Mouse (Mus musculus) cerebellum, adult 9-11 months (tissue): ENCODE results near the gene Chrna9.
"Not testable (repeated sequence)": the region's sequence is repeated elsewhere in the genome, so short reads cannot be mapped to it uniquely, and the experiment has no call there.

Source experiments
- DNase-seq: peaks from one replicate; pipeline ENCODE4 v3.0.0; 2022

Gene Chrna9

DNA sequence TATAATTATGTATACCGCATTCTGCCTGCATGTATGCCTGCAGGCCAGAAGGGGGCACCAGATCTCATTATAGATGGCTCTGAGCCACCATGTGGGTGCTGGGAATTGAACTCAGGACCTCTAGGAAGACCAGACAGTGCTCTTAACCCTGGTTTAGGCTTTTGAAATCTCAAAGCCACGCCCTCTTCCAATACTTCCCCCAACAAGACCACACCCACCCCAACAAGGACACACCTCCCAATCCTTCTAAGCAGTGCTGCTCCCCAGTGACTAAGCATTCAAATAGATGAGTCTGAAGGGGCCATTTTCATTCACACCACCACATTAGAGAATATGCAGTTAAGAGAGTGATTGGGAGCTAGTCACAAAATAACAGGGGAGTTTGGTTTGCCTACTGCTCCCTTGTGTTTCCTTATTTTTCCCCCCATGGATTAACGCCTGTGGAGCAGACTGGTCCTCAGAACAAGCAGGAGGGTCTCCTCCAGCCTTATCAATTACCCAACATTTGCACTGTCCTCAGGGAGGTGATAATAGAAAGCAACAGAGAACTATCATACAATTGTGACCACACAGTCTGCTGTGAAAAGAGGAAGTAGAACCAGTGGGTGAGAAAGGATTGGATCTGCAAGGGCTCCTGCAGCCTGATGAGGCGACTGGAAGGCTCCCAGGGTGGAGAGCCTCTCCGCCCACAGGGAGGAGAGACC lies 25.3 kb downstream of the Chrna9 start:
- DNase-seq: no peak

DNA sequence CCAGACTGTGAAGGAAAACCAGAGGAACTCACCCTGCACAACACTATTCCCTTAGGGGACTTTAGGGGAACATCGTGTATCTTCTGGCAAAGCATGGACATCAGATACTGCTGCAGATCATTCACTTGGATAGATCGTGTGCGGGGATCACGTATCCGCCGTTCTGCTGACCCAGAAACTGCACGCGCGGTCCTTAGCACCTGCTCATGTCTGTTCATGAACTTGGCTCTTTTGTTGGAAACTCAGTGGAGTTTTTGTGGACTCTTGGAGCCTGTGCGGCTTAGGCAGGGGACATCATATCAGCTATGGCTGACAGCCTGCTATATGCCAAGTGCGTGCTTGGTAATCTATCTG lies 25.9 kb downstream of the Chrna9 start:
- DNase-seq: no peak

DNA sequence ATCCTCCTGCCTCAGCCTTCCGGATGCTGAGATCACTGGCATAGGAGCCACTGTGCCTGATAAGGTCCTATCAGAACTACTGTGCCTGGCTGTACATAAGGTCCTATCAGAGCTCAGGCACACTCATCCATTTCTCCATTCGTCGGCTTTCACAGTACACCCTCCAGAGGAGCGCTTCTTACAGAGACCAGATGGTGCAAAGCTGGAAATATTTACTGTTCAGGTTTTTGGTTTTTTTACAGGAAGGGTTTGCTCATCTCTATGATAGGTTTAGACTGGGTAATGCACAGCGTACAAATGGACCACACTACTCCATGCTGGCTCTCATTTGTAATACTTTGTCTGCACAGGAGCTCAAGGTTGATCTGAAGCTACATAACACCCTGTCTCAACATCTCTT lies 28.6 kb downstream of the Chrna9 start:
- no peak for DNase-seq

DNA sequence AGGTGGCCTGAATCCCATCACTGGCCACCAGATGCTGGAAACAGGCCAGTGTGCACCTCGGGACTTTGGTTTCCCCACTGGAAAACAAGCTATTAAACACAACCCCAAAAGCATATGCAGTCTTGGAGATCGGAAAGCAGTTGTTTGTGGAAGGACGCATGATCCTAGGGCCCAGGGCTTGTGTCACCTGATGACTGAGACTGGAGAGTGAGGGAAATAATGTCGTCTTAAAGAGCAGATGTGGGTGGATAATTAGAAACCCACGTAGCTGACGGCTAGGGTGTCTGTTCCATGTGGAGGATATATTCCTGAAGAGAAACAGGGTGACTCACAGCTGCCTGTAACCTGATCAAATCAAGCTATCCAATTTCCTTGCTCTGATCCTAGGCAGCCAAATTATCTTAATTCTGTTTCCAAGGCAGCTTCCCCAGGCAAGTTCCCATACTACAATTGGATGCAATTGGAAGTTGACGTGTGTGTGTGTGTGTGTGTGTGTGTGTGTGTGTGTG lies 31.1 kb downstream of the Chrna9 start:
- no peak for DNase-seq

DNA sequence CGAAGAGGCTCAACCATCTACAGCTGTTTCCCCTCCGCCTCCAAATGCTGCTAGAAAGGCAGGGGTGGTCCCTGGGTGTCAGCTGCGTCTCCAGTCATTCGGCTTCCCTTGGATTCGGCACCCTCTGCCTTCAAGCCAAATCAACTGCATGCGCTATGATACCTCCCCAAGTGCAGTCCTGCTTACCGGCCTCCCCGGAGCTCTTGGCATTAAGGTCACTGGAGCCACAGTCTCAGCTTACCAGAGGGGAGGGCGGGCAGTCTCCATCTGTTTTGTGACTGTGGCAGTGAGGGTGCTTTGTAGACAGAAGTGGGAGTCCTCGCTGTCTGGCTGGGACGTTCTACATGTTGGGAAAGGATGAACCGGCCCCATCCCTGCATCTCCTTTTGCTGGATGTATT lies 32.4 kb downstream of the Chrna9 start:
- no peak for DNase-seq

DNA sequence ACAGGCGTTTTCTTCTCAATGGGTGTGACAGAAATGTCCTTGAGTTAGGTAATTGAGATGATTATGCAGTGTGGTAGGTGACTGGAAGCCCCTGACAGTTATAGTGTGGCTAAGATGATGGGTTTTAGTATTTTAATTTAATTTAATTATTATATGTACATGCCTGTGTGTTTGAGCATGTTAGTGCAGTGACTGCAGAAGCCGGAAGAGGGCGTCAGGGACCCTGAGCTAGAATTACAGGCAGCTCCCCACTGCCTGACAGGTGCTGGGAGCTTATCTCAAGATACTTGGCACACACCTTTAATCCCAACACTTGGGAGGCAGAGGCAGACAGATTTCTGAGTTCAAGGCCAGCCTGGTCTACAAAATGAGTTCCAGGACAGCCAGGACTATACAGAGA lies 33.3 kb downstream of the Chrna9 start:
- DNase-seq: no peak

DNA sequence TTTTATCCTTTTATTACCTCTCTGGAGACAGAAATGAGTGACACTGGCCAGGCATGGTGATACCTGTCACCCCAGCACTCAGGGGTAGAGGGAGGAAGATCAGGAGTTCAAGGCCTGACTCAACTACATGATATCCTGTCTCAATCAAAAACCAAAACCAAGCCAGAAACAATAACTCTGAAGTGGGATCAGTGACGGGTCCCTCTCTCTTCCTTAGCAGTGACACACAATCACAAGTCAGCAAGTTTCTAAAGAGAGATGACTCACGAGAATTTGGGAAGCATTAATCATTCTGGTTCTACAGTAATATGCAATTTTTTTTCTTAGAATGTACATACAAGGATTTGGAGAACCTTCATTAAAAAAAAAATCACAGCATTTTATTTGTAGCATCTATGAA lies 38.5 kb downstream of the Chrna9 start:
- no peak for DNase-seq

DNA sequence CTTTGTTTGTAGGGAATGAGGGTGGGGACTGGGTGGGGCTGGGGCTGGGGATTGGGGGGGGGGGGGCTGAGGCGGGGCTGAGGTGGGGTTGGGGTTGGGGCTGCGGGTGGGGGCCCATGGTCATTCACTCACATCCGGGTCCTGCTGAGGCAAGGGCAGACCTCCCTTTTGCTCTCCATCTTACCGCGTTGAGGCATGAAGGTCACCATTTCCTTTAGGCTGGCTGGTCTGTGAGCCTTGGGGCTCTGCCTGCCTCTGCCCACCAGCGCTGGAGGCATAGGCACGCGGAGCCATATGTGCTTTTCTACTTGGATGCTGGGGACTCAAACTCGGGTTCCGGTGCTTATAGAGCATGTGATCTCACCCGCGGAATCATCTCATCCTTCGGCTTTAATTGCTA lies 41.0 kb downstream of the Chrna9 start:
- no peak for DNase-seq

DNA sequence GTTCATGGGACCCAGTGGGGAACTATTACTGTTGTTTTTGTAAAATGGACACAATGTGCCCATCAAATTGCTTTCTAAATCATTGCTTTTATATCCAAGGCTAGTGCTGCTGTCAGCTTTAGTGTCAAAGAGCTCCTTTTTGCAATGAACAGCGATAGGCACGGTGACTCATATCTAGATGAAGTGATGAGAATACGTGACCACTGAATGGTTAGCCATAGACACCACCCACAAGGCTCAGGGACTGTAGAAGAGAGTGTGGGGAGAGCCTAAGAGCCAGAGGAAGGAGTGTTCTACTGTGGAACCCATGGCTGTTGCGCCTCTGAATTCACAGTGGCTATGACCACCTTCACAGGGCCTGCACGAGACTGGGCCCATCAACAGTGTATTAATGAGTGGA lies 51.7 kb downstream of the Chrna9 start:
- DNase-seq: no peak

DNA sequence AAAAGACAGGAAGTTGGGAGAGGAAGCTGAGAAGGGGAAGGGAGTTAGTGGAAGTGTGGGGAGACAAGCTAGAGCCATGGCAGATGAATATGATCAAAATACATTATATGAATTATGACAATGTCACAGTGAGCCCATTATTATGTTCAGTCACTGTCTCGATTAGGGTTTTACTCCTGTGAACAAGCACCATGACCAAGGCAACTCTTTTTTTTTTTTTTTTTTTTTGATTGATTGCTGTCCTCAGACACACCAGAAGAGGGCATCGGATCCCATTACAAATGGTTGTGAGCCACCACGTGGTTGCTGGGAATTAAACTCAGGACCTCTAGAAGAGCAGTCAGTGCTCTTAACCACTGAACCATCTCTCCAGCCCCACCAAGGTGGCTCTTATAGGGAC lies 52.3 kb downstream of the Chrna9 start:
- not testable (repeated sequence) for DNase-seq

DNA sequence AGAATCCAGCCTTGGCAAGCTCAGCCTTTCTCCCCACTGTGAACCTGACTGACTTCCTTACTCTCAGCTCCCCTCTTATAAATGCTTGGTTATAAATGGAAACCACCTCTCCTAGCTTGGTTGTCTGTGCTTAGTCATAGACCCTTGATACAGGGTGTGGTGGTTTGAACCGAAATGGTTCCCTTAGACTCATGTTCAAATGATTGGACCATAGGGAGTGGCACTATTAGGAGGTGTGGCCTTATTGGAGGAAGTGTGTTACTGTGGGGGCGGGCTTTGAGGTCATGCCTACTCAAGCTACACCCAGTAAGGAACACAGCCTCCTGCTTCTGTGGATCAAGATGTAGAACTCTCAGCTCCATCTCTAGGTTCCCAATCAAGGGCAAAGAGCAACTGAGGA lies 56.5 kb downstream of the Chrna9 start:
- no peak for DNase-seq

DNA sequence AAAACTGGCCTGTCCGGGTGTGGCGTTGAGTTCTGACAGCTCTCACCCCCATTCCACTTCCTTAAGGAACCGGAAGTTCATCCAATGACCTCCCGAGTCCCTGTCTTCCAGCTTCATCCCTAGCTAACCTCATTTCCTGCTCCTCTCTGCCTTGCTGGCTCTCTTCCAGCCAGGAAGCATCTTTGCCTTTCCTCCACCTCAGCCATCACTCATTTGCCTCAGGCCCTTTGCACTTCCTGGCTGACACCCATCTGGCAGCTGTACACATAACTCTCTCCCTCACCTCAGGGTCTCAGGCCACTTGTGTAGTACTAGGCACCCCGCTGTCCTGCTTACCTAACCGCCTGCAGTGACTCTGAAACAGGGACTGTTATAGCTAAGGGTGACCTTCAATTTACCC lies 59.9 kb downstream of the Chrna9 start:
- DNase-seq: no peak

DNA sequence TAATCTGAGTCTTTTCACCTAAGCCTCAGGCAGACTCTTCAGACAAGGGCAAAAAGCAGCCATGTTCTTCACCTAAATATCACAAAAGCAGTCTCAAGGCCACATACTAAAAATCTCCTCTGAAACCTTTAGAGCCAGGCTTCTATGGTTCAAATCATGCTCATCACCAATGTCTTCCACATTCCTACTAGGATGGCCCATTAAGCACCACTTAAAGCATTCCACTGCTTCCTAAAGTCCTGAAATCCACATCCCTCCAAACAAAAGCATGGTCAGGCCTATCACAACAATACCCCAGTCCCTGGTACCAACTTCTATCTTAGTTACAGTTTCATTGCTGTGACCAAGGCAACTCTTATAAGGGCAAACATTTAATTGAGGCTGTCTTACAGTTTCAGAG lies 63.1 kb downstream of the Chrna9 start:
- no peak for DNase-seq

DNA sequence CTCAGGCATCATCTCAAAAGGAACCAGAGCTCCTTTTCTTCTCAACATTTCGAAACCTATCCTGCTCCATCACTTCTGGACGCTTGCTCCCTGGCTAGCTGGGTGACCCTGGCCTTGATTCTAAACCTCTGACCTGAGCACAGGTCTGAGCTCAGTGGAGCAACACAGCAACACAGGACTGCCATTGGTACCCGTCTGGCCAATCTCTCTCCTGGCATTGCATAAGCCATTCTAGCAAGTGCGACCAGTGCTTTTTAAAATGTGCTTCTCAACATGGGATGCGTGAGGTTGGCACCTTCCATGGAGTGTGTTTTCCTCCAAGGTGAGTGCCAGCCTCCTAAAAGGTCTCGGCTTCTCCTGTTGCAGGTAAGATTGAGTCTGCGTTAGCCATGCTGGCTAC lies 64.4 kb downstream of the Chrna9 start:
- no peak for DNase-seq

DNA sequence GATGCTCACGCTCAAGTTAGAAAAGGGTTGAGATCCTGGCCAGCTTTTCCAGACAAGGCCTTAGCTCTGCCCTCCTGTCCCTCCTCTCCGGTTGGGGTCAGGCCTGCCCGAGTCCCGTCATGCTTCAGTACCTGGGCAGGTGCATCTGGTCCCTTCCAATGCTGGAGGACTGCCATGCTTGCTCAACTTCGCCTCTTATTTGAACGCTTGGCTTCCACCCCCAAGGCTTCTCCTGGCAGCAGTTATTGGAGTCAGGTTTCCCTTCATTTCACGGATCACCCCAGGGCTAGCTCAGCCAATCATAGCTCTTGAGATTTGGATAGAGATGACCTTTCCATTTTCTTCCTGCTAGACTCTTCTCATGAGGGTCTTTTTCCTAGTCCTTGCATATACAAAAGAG lies 65.4 kb downstream of the Chrna9 start:
- DNase-seq: peak; percentile 6

DNA sequence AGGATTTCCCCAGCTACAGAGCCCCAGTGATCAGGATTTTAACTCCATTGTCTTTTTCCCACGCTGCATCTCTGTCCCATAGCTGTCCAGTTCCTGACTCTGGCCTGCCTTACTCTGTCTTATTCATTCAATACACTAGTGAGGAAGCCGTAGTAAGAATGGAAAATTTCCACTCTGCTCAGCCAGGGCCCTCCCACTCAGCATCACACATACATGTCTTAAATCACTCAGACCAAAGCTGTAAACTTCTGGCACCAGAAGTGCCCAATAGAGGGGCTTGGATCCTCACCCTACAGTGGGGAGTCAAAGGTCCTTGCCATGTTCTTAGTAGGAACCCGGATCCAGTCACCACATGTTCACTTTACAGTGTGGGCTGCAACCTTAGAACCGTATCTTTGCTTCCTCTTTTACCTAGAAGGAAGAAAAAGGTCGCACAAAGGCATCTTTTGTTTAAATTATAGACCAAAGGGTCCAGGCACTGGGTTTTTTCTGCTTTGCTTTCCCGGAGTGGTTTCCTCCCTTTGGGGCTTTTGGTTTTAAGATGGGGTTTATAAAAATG lies 65.9 kb downstream of the Chrna9 start:
- DNase-seq: no peak

DNA sequence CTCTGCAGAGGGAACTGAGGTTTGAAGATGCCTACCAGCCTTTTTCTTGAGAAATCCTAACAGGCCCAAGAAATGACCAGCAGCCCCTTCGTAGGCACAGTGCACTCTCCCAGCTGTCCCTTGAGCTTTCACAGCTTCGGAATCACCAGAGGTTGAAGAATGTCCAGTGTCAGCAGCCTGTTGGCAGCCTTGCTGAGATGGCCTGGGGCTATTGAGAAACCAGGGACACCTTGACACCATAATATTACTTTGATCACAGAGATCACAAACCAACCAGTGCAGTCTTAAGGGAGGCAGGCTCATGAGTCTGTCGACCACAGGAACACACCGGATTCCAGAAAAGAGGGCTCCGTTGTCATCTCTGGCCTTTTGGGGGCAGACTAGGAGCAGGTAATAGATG lies 66.5 kb downstream of the Chrna9 start:
- no peak for DNase-seq

DNA sequence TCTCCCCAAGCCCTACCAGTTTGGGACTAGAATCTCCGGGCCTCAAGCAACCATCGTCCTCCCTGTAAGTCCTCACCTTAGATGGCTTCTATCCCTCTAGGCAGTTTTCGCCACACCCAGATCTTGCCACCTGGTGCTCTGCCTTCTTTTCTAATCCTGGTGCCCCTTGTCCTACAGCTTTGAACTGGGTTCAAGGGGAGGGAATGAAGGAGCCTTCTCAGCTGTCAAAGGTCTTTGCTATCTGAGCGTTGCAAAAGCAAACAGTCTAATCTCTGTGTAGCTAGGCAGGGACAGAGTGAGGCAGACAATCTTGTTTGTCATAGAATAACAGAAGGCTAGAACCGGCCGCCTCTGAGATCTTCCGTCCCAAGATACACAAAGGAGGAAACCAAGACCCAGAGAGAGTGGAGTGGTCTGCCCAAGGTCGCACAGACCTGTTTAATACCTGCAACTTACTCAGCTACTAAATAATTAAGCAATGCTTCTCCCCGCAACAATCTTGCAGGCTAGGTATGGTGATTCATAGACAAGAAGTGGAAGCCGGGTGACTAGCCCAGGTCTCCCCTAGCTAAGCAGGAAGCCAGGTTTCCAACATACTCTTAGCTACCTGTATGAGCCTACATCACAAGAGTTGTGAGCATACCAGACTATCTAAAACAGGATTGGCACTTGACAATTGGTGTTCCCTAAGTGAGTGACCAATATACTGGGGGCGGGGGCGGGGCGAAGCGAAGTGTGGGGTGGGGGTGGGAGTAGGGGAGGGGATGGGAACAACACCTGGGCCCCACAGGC lies 69.6 kb downstream of the Chrna9 start, which contains the start of gene 9130230L23Rik:
9130230L23Rik (minus strand) TSS at position 152 of the 792 bp plus-strand sequence.
- no peak for DNase-seq

DNA sequence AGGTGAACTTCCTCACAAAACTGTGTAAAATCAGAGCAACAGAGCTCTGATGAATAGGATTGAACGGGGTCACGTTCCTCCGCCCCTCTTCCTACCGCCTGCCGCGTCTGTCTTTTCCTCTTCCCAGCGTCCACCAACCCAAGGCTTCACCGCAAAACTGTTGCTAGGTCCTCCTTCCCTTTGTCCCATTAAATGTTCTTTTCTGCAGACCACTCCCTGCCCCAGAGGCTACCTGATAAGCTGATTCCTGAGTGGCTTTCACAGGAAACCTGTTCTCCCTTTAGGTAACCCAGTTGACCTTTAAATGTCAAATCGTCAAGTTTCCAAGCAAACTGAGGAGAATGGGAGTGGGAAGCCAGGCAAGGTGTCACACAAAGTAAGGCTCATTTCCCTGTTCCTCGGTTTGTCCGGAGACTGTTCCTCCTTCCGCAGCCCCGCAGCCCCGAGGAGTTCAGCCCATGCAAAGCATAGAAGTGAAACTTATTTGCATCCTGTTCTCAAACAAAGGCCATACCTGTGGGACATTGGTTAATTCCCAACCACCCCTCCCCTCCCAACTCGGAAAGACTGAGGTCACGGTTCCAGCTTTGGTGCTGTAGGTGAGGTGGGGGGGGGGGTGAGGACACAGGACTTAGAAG lies 70.4 kb downstream of the Chrna9 start:
- DNase-seq: no peak

DNA sequence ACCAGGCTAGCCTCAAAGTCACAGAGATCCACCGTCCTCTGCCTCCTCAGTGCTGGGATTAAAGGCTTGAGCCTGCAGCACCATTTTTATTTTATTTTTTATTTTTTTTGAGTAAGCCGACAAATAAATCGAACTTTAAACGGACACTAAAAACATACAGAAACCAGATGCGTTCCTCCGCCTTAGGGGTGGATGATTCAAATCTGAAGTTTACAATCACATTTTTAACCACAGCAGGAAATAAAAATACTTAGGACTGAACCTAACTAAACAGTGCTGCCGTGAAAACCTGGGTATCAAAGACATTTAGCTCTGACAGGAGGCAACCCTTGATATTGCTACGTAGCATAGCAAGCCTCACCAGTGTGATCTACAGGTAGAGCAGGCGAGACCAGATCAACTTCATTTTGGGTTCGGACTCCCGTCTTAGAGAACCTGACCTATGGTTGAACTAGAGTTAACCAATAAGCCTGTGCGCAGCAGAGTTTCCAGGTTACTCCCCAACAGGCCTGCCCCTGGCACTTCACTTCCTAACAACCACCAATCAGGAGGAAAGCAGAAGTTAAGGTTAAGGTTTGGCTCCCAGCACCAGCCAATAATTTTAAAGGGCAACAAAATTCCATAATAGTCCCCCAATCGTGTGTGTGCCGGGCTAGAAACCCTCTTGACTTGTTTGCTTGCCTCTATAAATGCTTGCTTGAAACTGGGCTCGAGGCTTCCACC lies 73.7 kb downstream of the Chrna9 start:
- DNase-seq: no peak

DNA sequence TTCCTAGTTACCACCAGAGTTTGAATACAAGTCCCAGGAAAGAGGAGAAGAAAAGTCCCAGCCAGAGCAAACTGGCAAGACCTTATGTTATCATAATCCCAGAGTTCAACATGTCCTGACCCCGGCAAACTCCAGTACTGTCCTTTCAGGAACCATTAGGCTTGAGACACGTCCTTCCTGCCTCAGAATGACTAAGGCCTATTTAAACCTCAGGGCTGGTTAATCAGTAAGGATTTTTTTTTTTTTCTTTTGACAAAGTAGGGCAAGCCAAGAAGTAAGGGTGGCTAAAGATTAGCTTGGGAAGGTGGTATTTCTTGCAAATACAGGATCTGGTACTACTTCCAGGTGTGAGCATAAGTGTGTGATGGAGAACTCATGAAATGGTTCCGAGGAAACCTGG lies 79.3 kb downstream of the Chrna9 start:
- no peak for DNase-seq

DNA sequence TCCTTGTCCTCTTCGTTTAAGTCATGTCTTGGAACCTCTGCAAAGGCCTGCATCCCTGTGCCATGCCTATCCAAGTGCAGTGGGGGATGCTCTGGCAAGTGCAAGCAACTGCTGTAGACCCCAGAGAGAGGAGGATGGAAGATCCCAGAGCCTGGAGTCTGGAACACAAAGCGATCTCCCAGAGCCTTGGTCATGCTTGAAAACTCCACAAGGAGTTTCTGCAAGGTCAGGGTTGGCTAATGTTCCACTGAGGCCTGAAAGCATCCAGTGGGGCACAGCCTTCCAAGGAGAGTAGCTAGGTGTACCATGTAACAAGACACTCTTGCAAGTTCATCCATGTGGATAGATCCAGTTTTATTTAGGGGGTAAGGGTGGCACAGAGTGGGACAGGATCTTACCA lies 79.7 kb downstream of the Chrna9 start:
- no peak for DNase-seq

DNA sequence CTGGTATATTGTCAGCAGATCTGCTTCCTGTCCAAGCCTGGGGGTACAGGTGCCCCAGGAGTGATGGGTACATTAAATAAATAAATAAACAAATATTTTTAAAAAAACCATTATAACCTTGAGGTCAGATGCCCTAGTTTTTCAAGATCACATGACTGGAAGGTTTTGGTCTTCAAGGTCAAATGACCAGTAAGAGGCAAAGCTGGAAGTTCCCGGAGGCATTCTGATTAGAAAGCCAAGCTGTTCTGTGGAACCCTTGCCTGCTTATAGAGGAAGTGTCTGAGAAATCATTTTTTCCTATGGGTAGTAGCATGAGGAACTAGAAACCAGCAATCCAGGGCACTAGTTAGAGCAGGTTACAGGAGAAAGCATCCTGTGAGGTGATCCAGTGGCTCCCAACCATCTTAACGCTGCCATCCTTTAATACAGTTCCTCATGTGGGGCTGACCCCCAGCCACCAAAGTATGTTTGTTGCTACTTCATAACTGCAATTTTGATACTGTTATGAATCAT lies 80.8 kb downstream of the Chrna9 start:
- no peak for DNase-seq
